Mouse (Mus musculus) inflammation-experienced regulatory T-cells, adult 6 months (primary cell): ENCODE results near the gene Atp2b1. TPM values are rescaled to one million over a fixed set of nuclear protein-coding genes. Genes with fewer than 3 reads are reported as not detected.

Source experiments
- ATAC-seq: one replicate; pipeline ENCODE4 v1.8.0; 2017
- polyA plus RNA-seq, 3 experiments: library from polyadenylated mRNA; unstranded; fragments of 100-300 nt; shearing (Covaris generic); gene quantifications; one replicate each; pipeline ENCODE4 v1.2.1; 2017

Gene Atp2b1
- 100 to 1,000 TPM; 144 to 179 (median 149) TPM for polyA plus RNA-seq

DNA sequence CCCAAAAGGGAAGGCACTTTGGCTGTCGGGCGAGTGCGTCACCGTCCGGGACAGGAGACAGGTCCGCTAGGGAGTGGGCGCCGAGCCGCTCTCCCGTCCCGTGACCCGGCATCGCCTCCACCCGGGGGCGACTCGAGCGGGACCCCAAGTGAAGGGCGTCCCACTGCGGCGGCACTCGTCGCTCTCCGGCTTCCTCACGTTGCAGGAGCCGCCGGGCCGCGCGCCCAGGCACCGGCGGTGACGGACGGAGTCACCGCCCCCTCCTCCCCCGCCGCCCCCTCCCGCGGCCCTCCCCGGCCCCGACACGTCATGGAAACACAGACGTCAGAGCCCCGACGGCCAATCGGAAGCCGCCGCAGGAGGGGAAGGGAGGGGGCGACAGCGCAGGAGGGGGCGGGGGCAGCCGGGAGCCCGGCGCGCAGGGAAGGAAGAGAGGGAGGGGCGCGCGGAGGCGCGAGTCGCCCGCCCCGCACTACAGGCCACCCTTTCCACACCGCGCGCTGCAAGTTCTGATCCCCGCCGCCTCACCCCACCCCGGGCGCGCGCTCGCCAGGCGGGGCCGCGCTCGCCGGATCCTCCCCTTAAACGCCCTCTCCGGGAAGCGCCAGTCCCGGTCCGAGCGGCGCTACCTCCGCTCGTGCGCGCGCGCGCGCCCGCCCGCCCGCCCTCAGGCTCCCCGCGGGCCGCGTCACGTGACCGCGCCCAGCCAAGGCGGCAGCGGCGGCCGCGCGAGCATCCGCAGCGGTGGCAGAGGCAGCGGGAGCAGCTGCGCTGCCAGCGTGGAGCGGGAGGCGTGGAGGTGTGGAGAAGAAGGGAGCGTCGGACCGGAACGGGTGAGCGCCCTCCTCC, at the start of gene Atp2b1:
TSS of gene Atp2b1 (plus strand) at position 446 of the 849 bp plus-strand sequence.
- peak; percentile 77 for ATAC-seq

DNA sequence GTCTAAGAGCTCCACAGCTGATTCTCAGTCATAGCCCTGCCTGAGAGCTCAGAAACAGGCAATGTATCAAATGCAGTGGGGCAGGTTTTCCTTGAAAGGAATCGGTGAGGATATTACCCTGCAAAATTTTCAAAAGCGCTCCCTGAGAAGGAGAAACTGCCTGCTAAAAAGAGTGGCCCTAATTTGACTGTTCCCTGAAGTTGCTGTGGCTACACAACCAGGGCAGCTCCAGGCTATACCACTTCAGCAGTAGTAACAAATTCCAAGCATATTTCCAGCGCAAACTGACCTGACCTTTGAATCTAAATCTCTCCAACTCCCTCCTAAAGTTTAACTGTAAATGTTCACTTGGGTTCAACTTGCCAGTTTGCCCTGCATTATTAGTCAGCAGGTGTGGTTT, 49.4 kb upstream of the Atp2b1 start:
- no peak for ATAC-seq

DNA sequence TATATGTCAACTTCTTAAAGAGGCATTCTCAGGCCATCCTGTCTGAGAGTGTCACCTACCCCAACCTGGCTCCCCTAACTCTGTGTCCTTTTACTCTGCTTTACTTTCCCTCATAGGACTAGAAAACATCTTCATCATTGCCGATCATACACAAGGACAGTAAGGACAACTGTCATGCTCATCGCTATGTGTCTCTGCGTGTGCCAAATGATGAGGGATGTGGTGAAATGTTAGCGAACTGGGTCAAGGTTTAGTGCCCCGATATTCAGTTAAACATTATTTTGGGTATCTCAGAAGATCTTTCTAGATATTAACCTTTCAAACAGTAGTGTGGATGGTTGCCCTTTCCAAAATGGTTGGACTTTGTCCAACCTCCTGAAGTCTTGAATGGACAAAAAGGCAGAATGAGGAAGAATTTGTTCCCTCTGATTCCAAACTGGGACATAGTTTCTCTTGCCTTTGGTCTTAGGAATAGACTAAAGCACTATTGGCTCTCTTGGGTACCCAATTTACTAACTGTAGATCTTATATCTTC, 47.3 kb upstream of the Atp2b1 start:
- ATAC-seq, result no peak

DNA sequence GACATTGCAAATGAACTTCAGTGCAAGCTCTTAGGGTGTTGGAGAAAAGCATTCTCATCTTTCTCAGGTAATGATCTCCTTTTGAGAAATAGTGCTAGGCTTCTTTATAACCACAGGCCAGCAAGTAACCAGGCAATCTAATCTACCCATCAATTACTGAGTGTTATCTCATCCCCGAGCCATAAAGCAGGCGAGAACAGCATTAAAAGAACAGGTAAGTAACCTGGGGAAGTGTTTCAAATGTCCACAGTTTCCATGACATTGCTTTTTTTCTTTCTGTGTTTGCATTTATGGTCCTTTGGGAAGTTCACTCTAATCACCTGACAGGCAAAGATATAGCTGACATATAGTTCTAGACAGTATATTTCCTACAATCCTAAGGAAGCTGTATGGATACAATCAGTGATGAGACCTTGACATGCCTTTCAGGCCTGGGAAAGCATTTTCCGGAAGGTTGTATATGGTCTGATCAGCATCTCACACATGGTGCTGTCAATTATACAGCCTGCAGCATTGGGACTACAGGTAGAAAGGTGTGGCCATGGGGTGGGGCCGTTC, 45.8 kb upstream of the Atp2b1 start:
- no peak for ATAC-seq

DNA sequence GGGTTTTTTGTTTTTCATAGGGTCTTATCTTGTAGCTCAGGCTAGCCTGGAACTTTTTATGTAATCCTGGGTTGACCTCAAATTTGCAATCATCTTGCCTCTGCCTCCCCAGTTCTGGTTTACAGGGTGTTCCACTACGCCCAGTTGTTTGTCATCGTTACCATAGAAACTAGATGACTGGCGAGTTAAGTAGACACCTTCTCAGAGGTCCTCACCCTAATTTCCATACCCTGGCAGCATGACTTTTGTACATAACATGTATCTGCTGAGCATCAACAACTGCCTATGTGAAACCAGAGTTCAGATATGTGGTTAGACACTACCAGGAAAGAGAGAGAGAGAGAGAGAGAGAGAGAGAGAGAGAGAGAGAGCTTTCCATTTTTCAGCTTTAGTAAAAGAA, 36.4 kb upstream of the Atp2b1 start:
- peak; percentile 92 for ATAC-seq

DNA sequence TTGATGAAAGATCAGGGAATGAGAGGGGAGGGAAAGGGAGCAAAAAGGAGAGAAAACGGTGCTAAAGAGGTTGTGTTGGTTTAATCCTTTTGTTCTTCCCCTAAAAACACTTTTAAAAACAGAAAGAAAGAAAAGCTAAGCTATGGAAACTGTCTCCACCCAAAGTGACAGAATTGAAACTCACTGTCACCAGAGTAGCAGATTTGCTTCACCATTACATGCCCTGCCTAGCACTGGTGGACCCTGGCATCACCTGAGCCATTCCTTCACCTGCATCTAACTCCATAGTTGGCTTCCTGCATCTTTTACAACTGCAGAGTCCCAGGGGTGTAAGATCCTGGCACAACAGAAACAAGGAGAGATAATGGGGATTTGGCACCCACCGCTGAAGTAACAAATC, 35.6 kb upstream of the Atp2b1 start:
- ATAC-seq, result no peak

DNA sequence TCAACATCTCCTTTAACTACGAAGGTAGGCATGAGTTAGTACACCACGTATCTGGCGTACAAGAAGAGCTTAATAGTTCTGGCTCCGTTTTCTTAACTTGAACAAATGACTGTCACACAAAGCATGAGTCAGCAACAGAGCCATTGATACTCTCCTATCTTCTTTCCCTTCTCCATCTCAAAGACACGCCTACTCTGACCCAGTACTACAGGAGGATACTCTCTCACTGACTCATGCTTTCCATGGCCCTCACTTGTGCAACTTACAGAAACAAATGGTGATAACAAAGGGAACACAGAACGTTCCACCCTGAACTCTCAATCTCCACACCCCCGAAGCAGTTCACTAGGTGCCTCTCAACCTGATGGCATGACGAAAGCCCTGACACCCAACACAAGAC, 34.1 kb upstream of the Atp2b1 start:
- ATAC-seq, result peak; percentile 40

DNA sequence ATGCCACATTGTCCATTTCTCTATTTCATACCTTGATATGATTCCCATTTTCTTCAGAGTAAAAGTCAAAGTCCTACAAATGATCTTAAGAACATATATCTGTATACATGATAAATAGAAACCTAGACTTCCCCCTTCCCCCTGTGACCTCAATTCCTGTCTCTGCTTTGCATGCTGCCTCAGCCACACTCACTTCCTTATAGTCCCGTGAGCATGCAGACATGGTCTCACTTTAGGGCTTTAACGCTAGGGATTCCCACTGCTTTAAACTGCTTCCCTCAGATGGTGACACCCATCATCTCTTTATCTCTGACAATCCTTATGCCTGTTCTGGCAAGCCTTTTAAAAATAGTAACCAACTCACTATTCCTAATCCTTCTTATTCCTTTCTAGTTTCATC, 33.5 kb upstream of the Atp2b1 start:
- no peak for ATAC-seq

DNA sequence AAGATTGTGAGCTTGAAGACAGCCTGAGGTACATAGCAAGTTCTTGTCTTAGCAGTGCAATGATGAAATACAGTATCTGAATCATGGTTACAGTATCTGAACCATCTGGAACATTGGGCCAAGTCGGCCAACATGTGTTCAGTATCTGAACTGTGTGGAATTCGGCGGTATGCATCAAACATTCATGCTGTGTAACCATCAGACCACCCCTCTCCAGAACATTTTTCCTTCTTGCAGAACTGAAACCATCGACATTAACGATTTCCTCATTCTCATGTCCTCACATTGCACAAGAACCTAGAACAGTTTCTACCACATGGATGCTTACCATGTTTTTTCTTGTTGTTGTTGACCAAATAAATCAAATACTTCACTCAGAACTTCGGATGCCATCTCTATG, 32.7 kb upstream of the Atp2b1 start:
- no peak for ATAC-seq

DNA sequence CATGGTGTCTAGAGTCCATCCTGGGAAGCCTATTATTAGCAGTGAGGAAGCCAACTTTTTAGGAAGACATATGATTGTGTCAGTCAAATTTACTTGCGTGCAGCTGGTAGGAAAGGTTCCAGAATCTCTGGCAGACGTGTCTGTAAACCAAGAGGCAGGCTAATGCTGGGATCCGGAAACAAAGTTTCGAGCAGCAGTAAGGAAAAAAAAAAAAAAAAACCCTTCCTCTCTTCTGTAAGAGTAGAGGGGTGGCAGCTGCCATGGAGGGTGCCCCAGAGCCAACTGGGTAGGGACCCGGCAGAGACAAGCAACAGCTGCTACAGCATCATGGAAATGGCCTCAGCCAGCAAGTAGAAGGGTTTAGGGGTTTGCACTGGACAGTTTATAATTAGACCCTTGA, 31.6 kb upstream of the Atp2b1 start:
- ATAC-seq, result no peak

DNA sequence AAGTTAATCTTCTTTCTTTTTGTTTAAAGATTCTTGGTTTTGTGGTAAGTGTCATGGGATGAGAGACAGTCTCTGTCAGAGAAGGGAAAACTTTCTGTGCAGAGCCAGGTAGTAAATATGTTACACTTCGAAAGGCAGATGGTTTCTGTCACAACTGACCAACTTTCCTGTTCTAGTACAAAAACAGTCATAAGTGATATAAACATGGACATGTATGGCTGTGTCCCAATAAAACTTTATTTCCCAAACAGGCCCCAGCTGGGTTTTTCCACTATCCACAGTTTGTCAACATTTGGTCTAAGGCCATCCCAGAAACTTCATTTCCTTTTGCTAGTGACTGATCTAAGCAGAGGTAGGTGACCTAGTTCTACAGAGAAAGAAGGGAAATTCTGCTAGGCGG, 29.8 kb upstream of the Atp2b1 start:
- ATAC-seq, result peak; percentile 23

DNA sequence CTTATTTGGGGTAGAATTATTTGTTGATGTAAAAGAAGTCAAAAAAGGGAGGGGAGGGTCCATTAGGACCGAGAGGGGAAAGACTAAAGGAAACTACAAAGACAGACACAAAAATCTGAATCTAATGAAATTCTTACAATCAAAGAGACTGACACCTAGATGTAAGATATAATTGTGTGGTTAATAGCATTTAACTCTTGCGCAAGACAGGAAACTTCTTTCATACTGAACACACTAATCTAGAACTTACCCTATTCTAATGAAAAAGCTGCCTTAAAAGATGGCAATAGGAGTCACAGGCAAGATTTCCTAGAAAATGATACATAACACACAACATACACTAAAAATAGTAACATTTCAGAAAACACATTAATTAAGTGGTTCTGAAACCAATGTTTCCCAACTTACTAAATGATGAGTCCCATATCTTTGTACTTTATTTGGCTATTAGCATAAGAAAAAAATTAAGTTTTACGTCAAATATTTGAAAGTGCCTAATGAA, 27.4 kb upstream of the Atp2b1 start:
- ATAC-seq, result peak; percentile 67

DNA sequence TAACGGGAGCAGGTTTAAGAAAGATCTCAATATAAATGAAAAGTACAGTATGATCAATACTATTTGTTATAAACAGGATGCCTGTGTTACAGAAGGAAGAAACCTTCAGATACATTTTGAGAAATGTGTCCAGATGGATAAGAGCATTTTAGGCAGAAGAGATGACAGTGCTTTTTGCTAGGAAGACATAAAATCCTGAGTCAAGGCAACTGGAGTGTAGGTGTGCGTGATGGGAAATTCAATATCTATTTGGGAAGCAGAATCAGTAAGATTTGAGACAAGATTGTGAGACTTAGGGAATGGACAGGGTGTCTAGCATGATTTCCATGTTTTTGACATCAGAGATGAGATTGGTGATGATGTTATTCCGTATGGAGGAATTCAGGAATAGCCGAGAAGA, 22.8 kb upstream of the Atp2b1 start:
- ATAC-seq, result no peak

DNA sequence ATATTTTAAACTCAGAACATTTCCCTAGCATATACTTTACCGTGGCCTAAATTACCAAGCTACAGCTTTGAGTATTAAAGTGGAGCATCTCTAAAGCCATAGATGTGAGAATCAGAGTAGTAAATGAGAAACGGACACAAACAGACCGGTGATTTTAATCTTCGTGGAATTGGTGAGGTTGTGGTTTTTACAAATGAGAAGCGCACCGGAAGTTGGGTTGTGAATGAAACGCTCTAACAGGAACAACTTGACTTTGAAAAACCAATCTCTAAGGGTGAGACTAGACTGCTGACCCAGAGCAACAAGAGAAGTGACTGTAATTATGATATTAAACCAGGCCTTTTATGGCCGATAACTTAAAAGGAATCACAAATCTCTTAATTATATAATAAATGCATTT, 16.7 kb upstream of the Atp2b1 start:
- peak; percentile 93 for ATAC-seq

DNA sequence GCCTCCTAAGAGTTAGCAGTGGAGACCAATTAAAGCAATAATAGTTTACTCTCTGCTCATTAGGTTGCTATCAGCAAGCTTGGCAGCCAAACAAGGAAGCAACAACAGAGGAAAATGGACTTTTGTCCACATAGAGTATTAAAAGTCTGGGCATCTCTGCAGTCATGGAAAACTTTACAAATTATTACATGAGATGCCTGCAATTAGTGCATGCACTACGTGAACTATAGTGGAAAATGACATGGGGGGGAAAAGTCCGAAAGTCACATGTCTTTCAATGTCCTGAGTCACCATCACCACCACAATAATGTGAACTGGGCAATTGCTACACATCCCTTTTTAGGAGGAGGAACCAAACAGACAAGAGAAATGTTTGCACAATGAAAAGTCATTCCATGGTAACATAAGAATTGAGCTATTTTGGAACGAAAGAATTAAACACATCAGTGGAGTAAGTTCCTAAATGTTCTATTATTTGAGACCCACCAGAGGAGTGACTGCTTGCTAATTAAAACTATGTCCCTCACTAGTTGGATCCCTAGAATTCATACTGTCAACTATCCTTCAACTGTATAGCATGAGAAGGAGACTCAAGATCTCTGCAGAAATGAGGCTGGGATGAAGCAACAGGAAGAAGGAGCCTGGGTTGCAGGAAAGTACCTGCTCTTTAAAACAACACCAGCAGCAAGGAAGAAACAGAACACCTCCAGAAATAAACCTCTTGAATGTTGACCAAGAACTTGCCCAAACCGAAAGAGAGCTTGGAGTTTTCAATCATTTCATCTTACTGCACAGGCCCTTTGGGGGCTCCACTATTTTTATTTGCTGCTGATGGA, 16.1 kb upstream of the Atp2b1 start:
- peak; percentile 21 for ATAC-seq

DNA sequence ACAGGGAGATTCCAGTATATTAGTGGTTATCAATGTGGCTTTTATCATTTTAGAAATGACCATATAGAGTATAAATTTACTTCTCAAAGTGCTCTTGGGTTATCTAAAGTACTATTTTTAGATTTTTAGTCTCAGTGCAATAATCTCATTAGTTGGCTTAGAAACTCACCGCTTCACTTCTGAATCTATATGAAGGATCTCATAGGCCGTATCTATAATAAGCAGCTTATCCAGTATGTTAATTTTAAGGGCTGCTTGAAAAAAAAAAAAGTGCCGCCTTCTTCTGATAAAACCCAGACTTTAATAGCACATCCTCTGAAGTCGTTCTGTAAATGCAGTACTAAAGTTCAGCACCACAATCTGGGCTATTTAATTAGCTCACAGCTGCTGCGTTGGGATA, 12.7 kb upstream of the Atp2b1 start:
- ATAC-seq, result no peak

DNA sequence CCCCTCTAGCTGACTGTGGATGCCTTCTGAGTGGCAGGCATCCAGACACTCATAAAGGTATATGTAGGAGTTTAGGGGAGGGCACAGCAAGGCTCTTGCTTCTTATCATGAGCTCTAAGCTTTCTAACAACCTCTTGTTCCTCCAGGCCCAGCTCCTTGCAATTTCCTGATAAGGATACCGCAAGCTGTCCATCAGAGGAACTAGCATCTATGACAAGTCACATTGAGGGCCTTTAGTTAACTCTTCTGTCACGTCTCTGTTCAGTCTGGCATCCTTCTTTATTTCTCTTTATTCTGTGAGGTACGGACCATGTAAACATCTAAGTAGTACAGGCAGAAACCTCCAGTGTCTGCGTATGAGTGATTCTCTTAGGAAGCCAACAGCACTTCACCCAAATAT, 8.2 kb upstream of the Atp2b1 start:
- no peak for ATAC-seq

DNA sequence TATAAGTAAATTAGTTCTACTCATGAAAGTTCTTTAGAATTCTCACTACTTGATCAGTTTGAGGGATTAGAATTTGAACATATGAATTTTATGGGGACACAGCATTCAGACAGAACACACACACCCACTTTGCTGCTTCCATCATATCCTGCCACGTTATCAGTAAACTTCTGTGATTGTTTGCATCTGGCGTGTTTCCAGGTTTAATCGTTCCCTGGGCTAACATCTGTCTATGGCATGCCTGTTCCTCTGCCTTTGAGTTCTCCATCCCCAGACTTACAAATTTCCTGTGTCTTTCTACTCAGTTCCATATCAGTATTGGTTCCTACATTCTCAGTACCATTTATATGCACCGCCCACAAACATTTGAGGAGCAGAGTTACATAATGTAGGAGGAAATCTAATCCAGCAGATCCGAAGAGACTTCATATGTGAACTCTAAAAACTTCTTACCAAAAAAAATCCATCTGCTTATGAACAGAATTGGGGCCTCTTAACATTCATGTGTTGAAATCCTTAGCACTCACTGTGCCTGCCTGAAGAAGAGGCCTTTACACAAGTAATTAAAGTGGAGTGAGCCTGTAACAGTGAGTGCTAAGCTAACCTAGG, 7.2 kb upstream of the Atp2b1 start:
- no peak for ATAC-seq

DNA sequence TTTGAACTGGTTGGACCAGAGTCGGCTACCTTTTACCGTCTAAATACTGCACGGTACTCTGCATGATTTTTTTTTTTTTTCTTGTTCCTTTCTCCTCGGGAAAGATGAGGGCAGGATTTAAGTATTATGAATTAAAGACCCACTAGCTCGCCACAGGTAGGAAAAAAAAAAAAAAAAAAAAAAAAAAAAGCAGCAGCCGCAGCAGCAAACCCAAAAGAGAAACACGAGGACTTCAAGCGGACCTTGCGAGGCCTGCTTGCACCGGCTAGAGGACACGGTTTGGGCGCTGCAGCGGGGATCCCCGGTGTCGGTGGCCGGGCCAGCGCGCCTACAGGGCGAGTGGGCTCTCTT, 621 bp upstream of the Atp2b1 start:
- ATAC-seq, result no peak

DNA sequence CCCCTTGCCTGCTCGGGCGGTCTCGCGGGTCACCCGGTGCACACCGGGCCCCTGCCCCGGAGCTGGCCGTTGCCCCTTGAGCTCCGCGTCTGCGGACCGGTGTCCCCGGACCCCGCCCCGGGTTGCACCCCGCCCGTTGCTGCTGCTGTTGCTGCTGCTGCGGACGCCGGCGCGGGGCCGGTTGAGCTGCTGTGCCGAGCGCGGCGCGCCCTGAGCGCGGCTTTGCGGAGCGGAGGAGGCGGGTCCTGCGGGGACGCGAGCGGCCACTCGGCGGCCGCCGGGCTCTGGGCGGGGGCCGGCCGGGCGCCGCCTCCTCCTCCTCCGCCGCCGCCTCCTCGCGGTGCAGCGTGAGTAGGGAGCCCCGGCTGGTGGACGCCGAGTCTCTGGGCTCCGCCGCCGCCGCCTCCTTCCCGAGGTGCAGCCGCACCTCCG, 620 bp downstream of the Atp2b1 start:
- ATAC-seq, result peak; percentile 28

DNA sequence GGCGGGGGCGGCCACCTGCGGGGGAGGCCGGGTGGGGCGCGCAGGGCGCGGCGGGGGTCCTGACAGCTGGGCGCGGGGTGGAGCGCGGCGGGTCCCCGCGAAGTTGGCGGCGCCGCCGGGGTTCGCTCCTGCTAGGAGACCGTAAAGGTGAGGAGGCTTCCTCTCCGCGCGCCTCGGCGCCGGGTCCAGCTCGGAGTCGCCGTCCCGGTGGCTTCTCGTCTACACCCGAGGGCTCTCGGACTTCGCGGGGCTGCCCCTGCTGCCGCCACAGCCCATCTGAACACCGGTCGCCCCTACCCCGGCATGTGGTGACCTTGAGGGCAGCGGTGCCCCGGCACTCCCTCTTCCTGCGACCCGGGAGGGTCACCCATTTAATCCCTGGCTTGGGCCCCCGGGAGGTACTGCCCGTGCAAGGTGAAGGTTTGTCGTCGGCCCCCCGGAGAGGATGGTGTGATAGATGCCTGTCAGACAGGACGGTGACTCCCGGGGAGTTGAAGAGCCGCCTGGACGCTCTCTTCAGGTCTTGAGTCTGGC, 1.3 kb downstream of the Atp2b1 start:
- no peak for ATAC-seq

DNA sequence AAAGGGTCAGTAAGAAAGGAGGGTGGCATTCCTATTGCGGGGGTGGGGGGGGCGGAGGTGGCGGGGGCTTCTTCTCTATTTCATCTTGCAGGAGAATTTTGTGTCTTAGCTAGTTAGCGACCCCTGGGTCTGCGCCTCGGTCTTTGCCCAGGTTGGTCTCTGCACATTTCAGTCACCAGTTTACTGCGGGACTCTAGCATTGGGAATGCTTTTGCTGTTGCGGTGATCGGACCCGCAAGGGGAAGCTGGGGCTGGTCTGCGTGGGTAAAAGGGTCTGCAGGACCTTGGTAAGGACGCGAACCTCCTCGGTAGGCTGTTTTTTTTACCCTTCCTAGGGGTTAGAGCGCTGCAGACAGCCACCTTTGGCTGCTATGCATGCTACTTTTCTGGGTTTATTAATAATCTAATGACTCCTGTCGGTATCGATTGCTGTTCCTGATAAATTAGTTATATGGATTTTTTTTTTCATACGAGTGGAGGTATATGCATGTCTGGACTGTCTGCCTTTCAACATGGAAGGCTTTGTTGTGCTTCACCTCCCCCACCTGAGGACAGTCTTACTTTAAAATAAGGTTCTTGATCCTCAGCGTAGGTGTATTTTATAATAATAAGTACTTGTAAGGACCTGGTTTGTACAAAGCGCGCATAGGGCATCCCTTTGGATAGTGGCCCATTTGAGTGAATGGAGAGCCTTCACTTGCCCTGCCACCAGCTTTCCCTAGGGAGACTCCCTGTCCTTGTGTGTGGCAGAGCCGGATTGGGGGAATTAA, 2.0 kb downstream of the Atp2b1 start:
- ATAC-seq, result no peak
